Mouse (Mus musculus) heart, adult 2 months (tissue): Measurements from ENCODE around the gene Spns2. TPM values are rescaled to one million over a fixed set of nuclear protein-coding genes. Genes with fewer than 3 reads are reported as not detected.
A peak's percentile ranks its signal among the peaks of the same experiment; 100 is the strongest.

ENCODE experiments used
- DNase-seq, 2 experiments: peaks; one replicate each; pipeline ENCODE4 v3.0.0; 2021
- H3K27ac ChIP-seq: fragments of 200-600 bp; 2 replicates; pipeline ENCODE4 v1.8.1; 2022
- H3K27me3 ChIP-seq: fragments of 200-500 bp; 2 replicates; pipeline ENCODE4 v1.6.1; 2012; ENCODE audit warnings: mild to moderate bottlenecking, low read length, inconsistent platforms, mixed read lengths; ENCODE audit not compliant: control insufficient read depth, insufficient read depth
- H3K36me3 ChIP-seq: fragments of 200-500 bp; 2 replicates; pipeline ENCODE4 v1.6.1; 2012; ENCODE audit warnings: low read length, inconsistent platforms; ENCODE audit not compliant: control insufficient read depth, insufficient read depth
- H3K4me1 ChIP-seq: fragments of 200-500 bp; 2 replicates; pipeline ENCODE4 v1.6.1; 2011; ENCODE audit warnings: low read length; ENCODE audit not compliant: control insufficient read depth, insufficient read depth
- H3K4me3 ChIP-seq: fragments of 200-600 bp; 2 replicates; pipeline ENCODE4 v1.8.1; 2022
- H3K79me2 ChIP-seq: fragments of 200-500 bp; replicated peaks from 2 replicates; pipeline ENCODE4 v1.6.1; 2012; ENCODE audit warnings: mild to moderate bottlenecking, inconsistent platforms, low read length, moderate library complexity, mixed read lengths; ENCODE audit not compliant: control insufficient read depth, insufficient read depth
- H3K9ac ChIP-seq: fragments of 200-500 bp; 2 replicates; pipeline ENCODE4 v1.6.1; 2012; ENCODE audit warnings: low read depth, mild to moderate bottlenecking, control low read depth, inconsistent platforms, low read length, mixed read lengths
- CTCF ChIP-seq: fragments of 200-600 bp; IDR thresholded peaks from 2 replicates; pipeline ENCODE4 v1.8.1; 2022; ENCODE audit warnings: antibody characterized with exemption, mild to moderate bottlenecking, moderate library complexity
- EP300 ChIP-seq: fragments of 200-500 bp; IDR thresholded peaks from 2 replicates; pipeline ENCODE4 v1.6.1; 2011; ENCODE audit warnings: low read depth, low read length, control low read depth; ENCODE audit not compliant: insufficient read depth
- POLR2A ChIP-seq: fragments of 200-500 bp; IDR thresholded peaks from 2 replicates; pipeline ENCODE4 v1.6.1; 2011; ENCODE audit warnings: mild to moderate bottlenecking, low read depth, low read length, control low read depth; ENCODE audit not compliant: insufficient read depth
- WGBS: fragments of 180-500 bp; shearing (Covaris S2); methylation state at CpG from one replicate; pipeline ENCODE4 v1.1.7; 2018; 5-methylcytosine and 5-hydroxymethylcytosine counted together
- intact Hi-C: fragments of 180-260 bp; cut with DNase I; formaldehyde crosslinking; loops from one replicate; pipeline ENCODE4 v1.15.1; 2025
- polyA plus RNA-seq: library from polyadenylated mRNA; depleted of rRNA; stranded (reverse); fragments of >200 nt; gene quantifications from 2 replicates; pipeline ENCODE4 v1.2.3, GENCODE M21; 2012
- total RNA-seq, 2 experiments: library from RNA; stranded (reverse); gene quantifications; 2 replicates each; pipeline ENCODE4 v1.2.3; 2021

The Spns2 gene
- total and polyA plus RNA-seq, 3 experiments: 6.1 to 13.8 (median 7.9) TPM

GRCm38 (mm10) chr11:72496775-72497174, 7.1 kb upstream of the Spns2 start:
- Histone ChIP-seq H3K79me2 (no peaks in the 10 kb centered on the region), H3K27me3 (no peaks in the 10 kb centered on the region), H3K4me3 (no peak overlapping the region), H3K27ac (no peak overlapping the region), H3K4me1 (no peaks in the 10 kb centered on the region), H3K9ac (no peak overlapping the region), H3K36me3 (no peaks in the 10 kb centered on the region)
- DNase-seq: no peak
- intact Hi-C loops: no loop called here
- no peak for TF ChIP-seq EP300
- no peak for TF ChIP-seq POLR2A
- TF ChIP-seq CTCF: no peak
- 61% methylated on average over 1 of the region's 1 CpGs for WGBS

GRCm38 (mm10) chr11:72496066-72496465, 6.4 kb upstream of the Spns2 start:
- no peaks in the 10 kb centered on the region for H3K79me2 ChIP-seq
- H3K4me1 ChIP-seq: no peaks in the 10 kb centered on the region
- TF ChIP-seq POLR2A: no peak
- no peak for TF ChIP-seq EP300
- no peak for TF ChIP-seq CTCF
- intact Hi-C loops: no loop called here
- H3K36me3 ChIP-seq: no peaks in the 10 kb centered on the region
- H3K27ac ChIP-seq: no peak overlapping the region
- DNase-seq: no peak
- H3K9ac ChIP-seq: no peak overlapping the region
- no peaks in the 10 kb centered on the region for H3K27me3 ChIP-seq
- H3K4me3 ChIP-seq: no peak overlapping the region
- WGBS: 73% methylated on average over 3 of the region's 3 CpGs

- no peaks in the 10 kb centered on the region for H3K36me3 ChIP-seq
- intact Hi-C loops: loop anchor here (5.0 kb wide), 1 partner anchor 43 kb away; no protein-coding TSS in a partner anchor
- DNase-seq: no peak
- H3K4me3 ChIP-seq: no peak overlapping the region
- H3K27ac ChIP-seq: no peak overlapping the region
- 53% methylated on average over 8 of the region's 8 CpGs for WGBS
- H3K79me2 ChIP-seq: no peaks in the 10 kb centered on the region
- H3K4me1 ChIP-seq: no peaks in the 10 kb centered on the region; the same call in 1 of the 2 replicates
- H3K9ac ChIP-seq: no peak overlapping the region
- no peaks in the 10 kb centered on the region for H3K27me3 ChIP-seq
- no peak for TF ChIP-seq CTCF
- TF ChIP-seq POLR2A: no peak
- TF ChIP-seq EP300: no peak
Observed at GRCm38 (mm10) chr11:72494046-72494988, 4.6 kb upstream of the Spns2 start.

GRCm38 (mm10) chr11:72491130-72491960, 1.6 kb upstream of the Spns2 start:
- WGBS: 67% methylated on average over 15 of the region's 15 CpGs
- no peak overlapping the region for H3K27ac ChIP-seq
- intact Hi-C loops: loop anchor here (2.0 to 5.0 kb wide), 2 partner anchors 46 to 73 kb away; no protein-coding TSS in a partner anchor
- H3K4me3 ChIP-seq: no peak overlapping the region
- no peak overlapping the region for H3K9ac ChIP-seq
- H3K27me3 ChIP-seq: no peaks in the 10 kb centered on the region
- peak in 1 of 2 experiments; percentile 17 for DNase-seq
- TF ChIP-seq POLR2A (no peak), CTCF (no peak), EP300 (no peak)
- H3K4me1 ChIP-seq: peaks cover 1% of the 10 kb centered on the region; the same call in 1 of the 2 replicates
- no peaks in the 10 kb centered on the region for H3K79me2 ChIP-seq
- no peaks in the 10 kb centered on the region for H3K36me3 ChIP-seq

GRCm38 (mm10) chr11:72489397-72489796, 307 bp downstream of the Spns2 start:
- intact Hi-C loops: loop anchor here (2.0 to 5.0 kb wide), 2 partner anchors 31 to 42 kb away; no protein-coding TSS in a partner anchor
- Histone ChIP-seq H3K4me3 (peak overlapping the region; percentile 64), H3K27ac (peak overlapping the region; percentile 54), H3K36me3 (no peaks in the 10 kb centered on the region), H3K4me1 (peaks cover 5% of the 10 kb centered on the region), H3K79me2 (no peaks in the 10 kb centered on the region), H3K27me3 (no peaks in the 10 kb centered on the region), H3K9ac (peak overlapping the region; percentile 78)
- no peak for TF ChIP-seq CTCF
- no peak for TF ChIP-seq POLR2A
- no peak for TF ChIP-seq EP300
- WGBS: under 1% methylated on average over 34 of the region's 42 CpGs
- peak in 1 of 2 experiments; percentile 57 for DNase-seq
